Mouse (Mus musculus) MEL (cell line): ENCODE data around the gene Foxj3.

Experiments used
- BHLHE40 ChIP-seq: IDR thresholded peaks from 2 replicates; pipeline ENCODE4 v1.6.1; 2012; ENCODE audit warnings: low read depth, mild to moderate bottlenecking, inconsistent platforms, low read length, improper control_type of control experiment, borderline replicate concordance
- CTCF ChIP-seq, 3 experiments: IDR thresholded peaks in 2 of 3; conservative IDR thresholded peaks in 1 of 3; 2 replicates each; pipeline ENCODE4 v1.5.1; 2011 to 2012; ENCODE audit warnings: low read length in 3 of 3, low read depth in 2 of 3, mild to moderate bottlenecking in 2 of 3, improper control_type of control experiment in 1 of 3, inconsistent platforms in 1 of 3, mixed read lengths in 1 of 3, moderate library complexity in 1 of 3; ENCODE audit not compliant: control insufficient read depth in 1 of 3, insufficient read depth in 1 of 3, poor library complexity in 1 of 3, severe bottlenecking in 1 of 3
- E2F4 ChIP-seq: IDR thresholded peaks from 2 replicates; pipeline ENCODE4 v1.6.1; 2011; ENCODE audit warnings: low read depth, low read length, improper control_type of control experiment, borderline replicate concordance
- EP300 ChIP-seq, 2 experiments: IDR thresholded peaks; 2 replicates each; pipeline ENCODE4 v1.6.1; 2011; ENCODE audit warnings: improper control_type of control experiment in 2 of 2, low read length in 2 of 2, low read depth in 1 of 2, mild to moderate bottlenecking in 1 of 2
- HCFC1 ChIP-seq: IDR thresholded peaks from 2 replicates; pipeline ENCODE4 v1.6.1; 2012; ENCODE audit warnings: low read depth, mild to moderate bottlenecking, inconsistent platforms, low read length, improper control_type of control experiment, moderate library complexity
- KAT2A ChIP-seq: conservative IDR thresholded peaks from 2 replicates; pipeline ENCODE4 v1.6.1; 2012; ENCODE audit warnings: low read depth, low read length, improper control_type of control experiment, inconsistent platforms
- MAX ChIP-seq: IDR thresholded peaks from 2 replicates; pipeline ENCODE4 v1.6.1; 2011; ENCODE audit warnings: low read length, improper control_type of control experiment
- MAZ ChIP-seq: IDR thresholded peaks from 2 replicates; pipeline ENCODE4 v1.6.1; 2012; ENCODE audit warnings: low read depth, mild to moderate bottlenecking, inconsistent platforms, low read length, improper control_type of control experiment
- POLR2A ChIP-seq, 2 experiments: IDR thresholded peaks; 2 replicates each; pipeline ENCODE4 v1.6.1; 2011 to 2012; ENCODE audit warnings: low read length in 2 of 2, mild to moderate bottlenecking in 2 of 2, control low read depth in 1 of 2, improper control_type of control experiment in 1 of 2, low read depth in 1 of 2, moderate library complexity in 1 of 2; ENCODE audit not compliant: control insufficient read depth in 1 of 2, insufficient read depth in 1 of 2, poor library complexity in 1 of 2
- RCOR1 ChIP-seq: IDR thresholded peaks from 2 replicates; pipeline ENCODE4 v1.6.1; 2012; ENCODE audit warnings: low read depth, mild to moderate bottlenecking, inconsistent platforms, low read length, improper control_type of control experiment
- SIN3A ChIP-seq: IDR thresholded peaks from 2 replicates; pipeline ENCODE4 v1.6.1; 2012; ENCODE audit warnings: low read length, improper control_type of control experiment, inconsistent platforms
- ZNF384 ChIP-seq: IDR thresholded peaks from 2 replicates; pipeline ENCODE4 v1.6.1; 2012; ENCODE audit warnings: low read depth, mild to moderate bottlenecking, inconsistent platforms, low read length, improper control_type of control experiment

DNA sequence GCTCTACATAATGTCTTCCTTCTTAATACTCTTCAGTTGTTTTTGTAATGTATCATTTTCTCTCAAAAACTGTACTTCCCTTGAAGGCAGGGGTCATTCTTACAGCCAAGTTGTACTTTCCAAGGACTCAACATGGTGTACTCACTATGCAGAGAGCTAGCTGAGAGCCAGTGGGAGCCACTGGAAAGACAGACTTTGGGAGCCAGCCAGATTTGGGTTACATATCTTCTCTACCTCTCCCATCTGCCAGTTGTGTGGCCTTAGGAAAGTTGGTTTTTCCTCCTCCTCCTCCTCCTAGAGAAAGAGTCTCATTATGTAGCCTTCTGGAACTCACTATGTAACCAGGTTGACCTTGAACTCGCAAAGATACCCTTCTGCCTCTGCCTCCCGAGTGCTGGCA lies 12.3 kb upstream of the Foxj3 start:
- no peak for TF ChIP-seq ZNF384
- TF ChIP-seq MAZ: no peak
- TF ChIP-seq KAT2A: no peak
- no peak for TF ChIP-seq EP300 (IDR thresholded peaks at IDR 0.05; ENCODE audit: low read depth in 1 of 2, low read length in 2 of 2)
- no peak for TF ChIP-seq CTCF (IDR thresholded peaks at IDR 0.05 in 2 of 3, conservative IDR thresholded peaks at IDR 0.05 in 1 of 3; ENCODE audit: control insufficient read depth in 1 of 3, insufficient read depth in 1 of 3, low read depth in 2 of 3, low read length in 3 of 3, poor library complexity in 1 of 3, severe bottlenecking in 1 of 3)
- no peak for TF ChIP-seq POLR2A (IDR thresholded peaks at IDR 0.05; ENCODE audit: control insufficient read depth in 1 of 2, insufficient read depth in 1 of 2, low read depth in 1 of 2, low read length in 2 of 2, poor library complexity in 1 of 2)
- TF ChIP-seq E2F4: no peak
- TF ChIP-seq SIN3A: no peak
- TF ChIP-seq MAX: no peak
- no peak for TF ChIP-seq HCFC1
- TF ChIP-seq BHLHE40: no peak
- TF ChIP-seq RCOR1: no peak
